Mouse (Mus musculus): Measurements from ENCODE around the gene Kcnj4.
"Not testable (repeated sequence)": the region's sequence is repeated elsewhere in the genome, so short reads cannot be mapped to it uniquely, and the experiment has no call there.

Kcnj4 gene

GRCm38 (mm10) chr15:79511553-79512320, 6.7 kb upstream of the Kcnj4 start:
- DNase-seq (ENCODE audit: low spot score) = peak; percentile 85

DNA sequence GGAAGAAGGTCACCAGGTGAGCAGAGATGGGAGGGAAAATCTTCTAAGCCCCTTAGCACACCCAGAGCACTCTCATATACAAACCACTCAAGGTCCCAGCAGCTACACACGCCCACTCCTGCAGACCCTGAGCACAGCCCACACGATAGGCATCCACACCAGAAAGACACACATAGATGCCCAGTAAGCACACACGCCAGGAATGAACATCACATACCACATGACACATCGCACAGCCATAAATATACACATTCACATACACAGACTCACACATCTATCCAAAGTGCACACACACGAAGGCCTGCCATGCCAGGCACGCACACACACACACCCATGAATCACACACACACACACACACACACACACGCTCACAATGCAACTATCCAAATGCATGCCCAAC, 5.4 kb upstream of the Kcnj4 start:
- no peak for DNase-seq (ENCODE audit: low spot score)

GRCm38 (mm10) chr15:79509998-79510397, 5.0 kb upstream of the Kcnj4 start:
- no peak for DNase-seq (ENCODE audit: low spot score)

DNA sequence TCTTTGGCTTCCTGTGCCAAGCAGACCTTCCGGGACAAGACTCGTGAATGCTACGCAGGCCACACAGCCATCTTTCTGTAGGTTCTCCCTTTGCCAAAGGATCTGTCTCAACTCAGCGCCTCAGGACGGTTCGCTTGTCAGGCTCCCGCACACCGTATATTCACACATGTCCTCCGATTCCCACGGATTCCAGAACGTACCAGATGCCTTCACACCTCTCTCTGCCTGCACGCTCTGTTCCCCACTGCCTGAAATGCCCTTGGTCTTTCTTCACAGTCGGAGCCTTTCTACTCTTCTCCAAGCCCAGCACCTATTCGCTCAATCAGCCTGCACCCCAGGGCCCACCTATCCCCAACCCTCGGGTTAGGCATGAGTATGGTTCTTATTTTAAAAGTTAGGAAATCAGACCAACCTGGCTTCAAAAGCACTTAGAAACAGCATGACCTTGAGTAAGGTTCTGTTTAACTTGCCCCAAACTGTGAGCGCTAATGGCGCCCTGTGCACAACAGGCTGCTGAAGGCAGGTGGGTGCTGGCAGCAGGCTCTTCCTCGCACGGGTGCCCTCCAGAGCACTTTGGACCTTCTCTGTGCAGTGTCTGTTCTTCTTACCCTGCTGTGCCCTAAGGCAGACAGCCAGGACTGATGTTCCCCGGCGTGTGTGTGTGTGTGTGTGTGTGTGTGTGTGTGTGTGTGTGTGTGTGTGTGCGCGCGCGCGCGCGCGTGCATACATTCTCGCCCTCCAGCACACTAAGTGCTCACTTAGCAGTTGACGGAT, 2.2 kb upstream of the Kcnj4 start:
- no peak for DNase-seq (ENCODE audit: low spot score)

- DNase-seq (ENCODE audit: low spot score) = no peak
Measured at GRCm38 (mm10) chr15:79506460-79506859, 1.4 kb upstream of the Kcnj4 start.

- DNase-seq (ENCODE audit: low spot score) = peak; percentile 71
Measured at GRCm38 (mm10) chr15:79505616-79506283, 709 bp upstream of the Kcnj4 start.

DNA sequence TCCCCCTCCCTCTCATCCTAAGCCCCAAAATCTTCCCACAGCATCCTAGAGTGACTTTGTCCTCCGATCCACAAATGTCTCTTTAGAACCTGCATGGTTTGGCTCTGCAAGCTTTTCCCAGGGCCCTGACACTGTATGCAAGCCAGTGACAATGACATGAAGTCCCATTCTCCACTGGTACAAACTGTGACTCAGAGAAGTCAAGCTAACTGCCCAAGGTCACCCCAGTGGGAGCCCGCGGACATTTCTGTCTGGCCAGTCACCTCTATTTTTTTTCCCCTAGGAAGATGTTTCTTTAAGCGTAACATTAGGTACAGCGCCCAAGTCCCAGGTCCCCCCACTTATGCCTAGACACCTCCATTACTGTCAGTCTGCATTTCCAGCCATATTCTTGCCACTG, 1.6 kb downstream of the Kcnj4 start:
- no peak for DNase-seq (ENCODE audit: low spot score)

GRCm38 (mm10) chr15:79502891-79503341, 2.1 kb downstream of the Kcnj4 start:
- peak; percentile 75 for DNase-seq (ENCODE audit: low spot score)

- DNase-seq (ENCODE audit: low spot score) = no peak
Measured at GRCm38 (mm10) chr15:79500110-79500509, 4.9 kb downstream of the Kcnj4 start.

- DNase-seq (ENCODE audit: low spot score) = no peak
Measured at GRCm38 (mm10) chr15:79493527-79493926, 11.5 kb downstream of the Kcnj4 start.

GRCm38 (mm10) chr15:79489463-79489862, 15.6 kb downstream of the Kcnj4 start:
- no peak for DNase-seq (ENCODE audit: low spot score)

- DNase-seq (ENCODE audit: low spot score) = peak; percentile 56
Measured at GRCm38 (mm10) chr15:79481181-79481688, 23.8 kb downstream of the Kcnj4 start.

GRCm38 (mm10) chr15:79477227-79477626, 27.8 kb downstream of the Kcnj4 start:
- DNase-seq (ENCODE audit: low spot score) = no peak

DNA sequence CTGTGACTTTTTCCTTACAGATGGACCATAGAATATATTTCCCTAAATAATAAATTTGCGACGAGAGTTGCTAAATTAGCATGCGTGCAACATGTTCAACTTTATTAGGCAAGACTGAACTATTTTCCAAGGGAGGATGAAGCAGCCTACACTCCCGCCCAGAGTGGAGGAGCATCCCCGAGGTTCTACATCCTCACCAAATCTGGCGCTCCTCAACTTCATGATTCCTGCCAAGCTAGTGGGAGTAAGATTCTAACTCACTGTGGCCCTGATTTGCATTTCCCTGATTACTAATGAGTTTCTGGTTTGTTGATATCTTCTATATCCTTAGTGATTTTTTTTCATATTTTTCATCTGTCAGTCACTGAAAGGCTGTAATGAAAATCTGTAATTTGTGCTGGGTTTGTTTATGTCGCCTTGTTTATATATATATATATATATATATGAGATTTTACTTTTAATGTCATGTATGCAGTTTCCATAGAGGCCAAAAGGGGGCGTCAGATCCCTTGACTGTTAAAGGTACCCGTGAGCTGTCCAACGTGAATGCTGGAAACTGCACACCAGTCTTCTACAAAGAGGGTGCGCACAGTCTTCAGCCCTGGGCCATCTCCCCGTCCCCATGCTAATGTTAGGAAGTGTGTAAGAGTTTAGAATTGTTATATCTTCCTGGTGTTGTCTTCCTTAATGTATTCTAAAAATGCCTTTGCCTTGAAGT, 31.2 kb downstream of the Kcnj4 start:
- no peak for DNase-seq (ENCODE audit: low spot score)

DNA sequence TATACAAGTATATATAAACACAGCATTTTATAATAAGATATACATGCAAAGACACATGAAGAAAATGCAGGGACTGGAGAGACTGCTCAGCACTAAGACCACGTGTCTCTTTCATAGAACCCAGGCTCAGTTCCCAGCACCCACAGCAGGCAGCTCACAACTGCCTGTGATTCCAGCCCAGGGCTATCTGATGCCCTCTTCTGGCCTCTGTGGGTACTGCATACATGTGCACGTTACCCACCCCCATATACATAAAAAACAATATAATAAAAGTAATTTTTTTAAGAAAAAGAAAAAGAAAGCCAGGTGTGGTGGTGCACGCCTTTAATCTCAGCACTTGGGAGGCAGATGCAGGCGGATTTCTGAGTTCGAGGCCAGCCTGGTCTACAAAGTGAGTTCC, 32.0 kb downstream of the Kcnj4 start:
- no peak for DNase-seq (ENCODE audit: low spot score)

- DNase-seq (ENCODE audit: low spot score) = no peak
Measured at GRCm38 (mm10) chr15:79471095-79471494, 33.9 kb downstream of the Kcnj4 start.

GRCm38 (mm10) chr15:79470583-79470982, 34.5 kb downstream of the Kcnj4 start:
- DNase-seq (ENCODE audit: low spot score) = no peak

DNA sequence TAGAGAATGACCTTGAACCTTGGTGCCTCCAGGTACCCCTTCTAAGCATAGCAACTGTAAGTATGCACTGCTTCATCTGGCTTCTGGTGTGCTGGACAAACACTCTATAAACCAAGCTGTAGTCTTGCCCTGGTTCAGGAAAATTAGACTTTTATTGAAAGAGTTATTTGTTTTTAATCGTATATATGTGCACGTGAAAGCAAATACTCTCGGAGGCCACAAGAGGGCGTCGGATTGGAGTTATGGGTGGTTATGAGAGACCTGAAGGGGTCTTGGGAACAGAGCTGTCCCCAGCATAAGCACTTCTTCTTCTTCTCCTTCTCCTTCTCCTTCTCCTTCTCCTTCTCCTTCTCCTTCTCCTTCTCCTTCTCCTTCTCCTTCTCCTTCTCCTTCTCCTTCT, 35.5 kb downstream of the Kcnj4 start:
- no peak for DNase-seq (ENCODE audit: low spot score)

DNA sequence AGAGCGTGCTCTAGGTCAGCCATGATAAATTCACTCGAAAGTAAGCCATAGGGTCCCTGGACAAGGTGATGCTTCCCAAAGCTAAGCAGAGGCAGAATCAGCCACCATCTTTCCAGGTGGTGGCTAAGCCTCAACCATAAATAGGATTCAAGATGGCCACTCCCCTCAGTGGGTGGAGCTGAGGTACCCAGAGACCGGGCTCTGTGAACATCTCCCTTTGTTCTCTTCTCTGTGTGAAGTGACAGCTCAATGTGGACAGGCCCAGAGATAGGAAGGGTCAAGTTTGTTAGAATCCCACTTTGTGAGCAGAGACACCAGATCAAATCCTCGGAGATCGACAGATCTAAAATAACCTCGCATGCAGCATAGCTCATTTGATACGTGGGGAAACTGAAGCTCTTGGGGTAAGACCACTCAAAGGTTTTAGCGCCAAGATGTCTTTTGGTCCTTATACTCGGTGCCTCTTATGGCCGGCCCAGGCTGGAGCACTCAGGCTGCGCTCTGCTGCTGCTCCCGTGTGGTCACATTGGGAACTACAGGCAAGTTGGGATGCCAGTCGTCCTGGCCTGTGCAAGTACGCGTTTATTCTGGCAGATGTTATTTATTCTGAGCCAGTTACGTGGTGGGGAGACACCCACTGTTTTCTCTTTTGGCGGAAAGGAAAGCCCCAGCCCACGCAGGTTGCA, 38.3 kb downstream of the Kcnj4 start:
- DNase-seq (ENCODE audit: low spot score) = peak; percentile 91

DNA sequence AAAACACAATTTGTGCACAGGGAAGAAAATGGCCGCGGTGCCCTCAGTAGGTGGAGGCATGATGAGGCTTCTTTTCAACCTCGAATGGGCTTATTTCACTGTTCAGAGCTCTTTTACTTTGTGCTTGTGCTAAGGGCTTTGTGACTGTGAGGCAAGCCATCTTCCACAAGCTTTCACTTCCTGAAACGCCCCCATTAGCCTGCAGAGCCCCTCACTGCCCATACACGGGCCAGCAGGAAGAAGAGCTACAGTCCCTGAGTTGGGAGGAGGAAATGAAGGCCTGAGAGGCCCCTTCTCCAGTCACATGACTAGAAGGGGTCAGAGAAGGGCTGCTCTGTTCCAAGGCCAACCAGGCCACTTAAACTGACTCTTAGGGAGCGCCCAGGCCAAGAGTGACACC, 48.5 kb downstream of the Kcnj4 start:
- no peak for DNase-seq (ENCODE audit: low spot score)

GRCm38 (mm10) chr15:79456104-79456503, 48.9 kb downstream of the Kcnj4 start:
- not testable (repeated sequence) for DNase-seq (ENCODE audit: low spot score)

Measured in layer of hippocampus, adult 11-12 months (tissue).